Mouse (Mus musculus) A20 (cell line): ENCODE results near the gene L3mbtl4.
"Not testable (repeated sequence)": the region's sequence is repeated elsewhere in the genome, so short reads cannot be mapped to it uniquely, and the experiment has no call there.

Experiments
- DNase-seq: peaks from one replicate; pipeline ENCODE4 v3.0.0-alpha.2; 2011; ENCODE audit warnings: low read depth, low spot score

The L3mbtl4 gene

DNA sequence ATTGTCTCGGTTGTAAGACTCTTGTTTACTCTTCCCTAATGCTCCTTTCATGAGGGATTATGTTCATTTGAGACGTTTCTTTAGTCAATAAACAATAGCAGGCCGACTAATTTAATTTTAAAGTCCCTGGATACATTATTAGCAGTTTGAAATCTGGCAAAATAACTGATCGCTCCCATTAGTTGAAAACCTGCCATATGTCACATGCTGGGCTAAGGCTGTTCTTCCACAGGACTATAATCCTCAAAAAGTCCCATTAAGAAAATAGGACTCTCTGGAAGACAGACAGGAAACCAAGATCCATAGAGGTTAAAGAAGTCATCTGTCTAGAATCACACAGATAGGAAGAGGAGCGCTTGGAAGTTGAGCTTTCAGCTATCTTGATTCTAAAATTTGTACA lies 114.9 kb downstream of the L3mbtl4 start:
- DNase-seq = no peak

DNA sequence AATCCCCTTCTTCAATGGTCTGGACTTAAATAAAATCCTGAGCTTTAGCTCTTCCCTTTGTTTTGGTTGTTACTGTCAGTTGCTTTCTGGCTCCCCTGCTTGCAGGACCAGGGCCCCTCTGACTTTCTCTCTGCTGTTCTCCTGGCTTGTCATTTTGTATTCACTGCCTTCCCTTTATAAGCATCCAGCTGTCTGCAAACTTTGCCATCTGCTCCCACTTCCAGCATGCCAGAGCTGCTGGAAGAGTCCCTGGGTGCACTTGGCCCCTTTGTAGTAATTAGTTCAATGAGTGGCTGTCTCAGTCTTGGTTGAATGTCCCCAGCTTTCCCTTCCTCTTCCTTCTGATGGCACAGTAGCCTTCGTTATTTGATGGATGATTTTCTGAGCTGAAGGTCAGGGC lies 132.4 kb downstream of the L3mbtl4 start:
- DNase-seq = no peak

DNA sequence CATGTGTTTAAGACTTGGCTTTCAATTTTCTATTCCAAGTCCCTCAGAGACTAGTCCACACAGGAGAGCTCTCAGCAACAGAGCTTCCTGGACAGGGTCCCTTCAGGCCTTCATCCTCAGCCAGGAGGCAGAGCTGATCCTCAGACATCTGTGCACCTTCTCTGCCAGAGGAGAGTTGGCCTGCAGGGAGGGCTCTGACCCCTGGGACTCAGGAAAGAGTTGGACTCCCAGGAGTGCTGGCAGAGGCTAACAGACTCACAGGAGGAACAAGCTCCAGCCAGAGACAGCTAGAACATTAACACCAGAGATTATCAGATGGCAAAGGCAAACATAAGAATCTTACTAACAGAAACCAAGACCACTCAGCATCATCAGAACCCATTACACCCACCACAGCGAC lies 133.5 kb downstream of the L3mbtl4 start:
- not testable (repeated sequence) for DNase-seq

DNA sequence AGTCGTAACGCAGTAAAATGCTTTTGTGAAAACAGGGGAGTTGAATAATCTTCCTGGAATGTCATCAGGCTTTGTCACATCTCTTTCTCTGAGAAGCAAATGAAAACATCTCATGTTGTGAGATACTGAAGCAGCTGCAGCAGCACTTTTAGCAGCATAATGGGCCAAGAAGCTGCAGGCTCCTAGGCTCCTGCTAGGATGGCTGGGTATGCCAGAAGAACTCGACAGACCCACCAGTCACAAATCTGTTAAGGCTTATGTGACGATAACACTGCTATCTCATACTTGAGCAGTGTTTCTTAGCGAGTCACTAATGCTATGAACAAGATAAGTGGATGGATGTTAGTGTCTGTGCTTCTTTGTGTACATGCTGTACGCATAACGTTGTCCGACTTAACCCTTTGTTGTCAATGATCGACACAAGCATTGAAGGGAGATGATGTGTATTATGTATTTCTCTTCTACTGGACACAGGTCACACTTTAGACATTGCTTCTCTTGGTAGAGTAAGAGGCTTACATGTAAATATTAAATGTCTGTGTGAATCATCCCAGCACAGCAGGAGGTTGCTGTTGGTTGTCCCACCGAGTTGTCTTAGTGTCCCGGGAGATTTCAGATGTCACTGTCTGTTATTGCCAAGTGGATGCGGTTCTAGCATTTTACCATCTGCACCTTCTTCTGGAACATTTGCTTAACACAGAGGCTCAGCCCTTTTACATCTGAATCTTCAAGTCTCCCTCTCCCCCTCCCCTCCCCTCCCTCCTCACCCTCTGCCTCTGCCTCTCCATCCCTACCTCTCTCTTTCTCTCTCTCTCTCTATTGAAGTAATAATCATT lies 149.3 kb downstream of the L3mbtl4 start:
- DNase-seq = no peak

DNA sequence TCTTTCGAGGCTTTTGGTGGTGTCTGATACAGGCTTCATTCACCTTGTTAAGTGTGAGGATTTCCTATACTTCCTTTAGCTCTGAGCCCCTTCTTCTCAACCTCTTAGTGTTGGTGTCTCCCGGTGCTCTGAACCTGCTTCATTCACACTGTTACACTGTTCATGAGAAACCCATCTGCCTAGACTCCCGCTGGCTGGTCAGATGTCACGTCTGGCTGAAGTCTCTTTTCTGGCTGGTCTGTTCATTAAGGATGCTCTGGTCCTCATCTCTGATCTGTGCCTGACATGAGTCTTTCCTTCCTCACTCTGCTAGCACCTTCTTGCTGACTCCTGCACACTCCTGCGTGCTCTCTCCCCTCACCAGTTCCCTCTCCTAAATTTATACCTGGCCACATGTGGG lies 160.0 kb downstream of the L3mbtl4 start:
- no peak for DNase-seq

DNA sequence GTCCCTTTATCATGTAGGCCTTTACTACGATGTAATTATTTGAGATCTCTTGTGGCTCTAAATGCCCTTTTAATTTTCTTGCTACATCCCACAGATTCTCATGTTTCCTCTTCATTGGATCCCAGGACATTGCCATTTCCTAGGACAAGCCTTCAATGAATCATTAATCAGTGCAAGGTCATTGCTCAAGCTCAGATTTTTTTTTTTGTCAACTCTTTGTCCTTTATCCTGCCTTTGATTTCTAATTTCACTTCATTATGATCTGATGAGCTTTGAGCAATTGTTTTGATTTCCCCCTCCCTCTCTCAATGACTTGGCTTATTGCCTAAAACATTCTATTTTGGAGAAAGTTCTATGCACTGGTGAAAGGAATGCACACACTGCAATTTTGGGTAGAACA lies 177.3 kb downstream of the L3mbtl4 start:
- no peak for DNase-seq

DNA sequence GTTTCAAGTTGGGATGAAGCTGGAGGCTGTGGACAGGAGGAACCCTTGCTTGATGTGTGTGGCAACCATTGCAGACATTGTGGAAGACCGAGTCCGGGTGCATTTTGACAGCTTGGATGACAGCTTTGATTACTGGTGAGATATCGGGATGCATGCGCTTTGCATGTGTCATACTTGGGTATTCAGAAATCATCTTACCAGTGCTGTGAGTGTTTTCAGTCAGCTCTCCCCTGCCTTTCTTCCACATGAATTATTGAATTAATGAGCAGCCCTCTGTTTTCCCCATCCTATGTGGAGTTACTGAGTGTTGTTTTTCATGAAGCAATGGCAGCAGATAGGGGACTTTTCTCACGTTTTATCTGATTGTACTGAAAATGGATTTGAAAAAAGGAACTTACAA lies 187.9 kb downstream of the L3mbtl4 start:
- DNase-seq = no peak

DNA sequence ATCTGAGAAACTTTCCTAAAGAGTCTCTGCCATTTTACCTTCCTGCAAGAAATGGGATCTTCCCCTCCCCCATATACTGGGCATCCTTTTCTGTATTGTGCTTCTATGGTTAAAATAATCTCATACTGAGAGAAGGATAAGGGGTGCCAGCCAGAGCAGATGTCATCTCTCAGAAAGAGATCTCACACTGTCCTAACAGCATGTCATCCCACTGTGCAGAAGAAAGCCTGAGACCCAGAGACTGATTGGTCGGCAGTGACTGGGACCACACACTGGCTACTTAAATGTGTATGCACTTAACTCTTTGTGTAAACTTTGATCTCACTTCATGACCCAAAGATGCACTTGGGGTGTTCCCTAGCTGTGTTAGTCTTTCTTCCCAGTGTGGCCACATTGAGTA lies 193.7 kb downstream of the L3mbtl4 start:
- DNase-seq = no peak

DNA sequence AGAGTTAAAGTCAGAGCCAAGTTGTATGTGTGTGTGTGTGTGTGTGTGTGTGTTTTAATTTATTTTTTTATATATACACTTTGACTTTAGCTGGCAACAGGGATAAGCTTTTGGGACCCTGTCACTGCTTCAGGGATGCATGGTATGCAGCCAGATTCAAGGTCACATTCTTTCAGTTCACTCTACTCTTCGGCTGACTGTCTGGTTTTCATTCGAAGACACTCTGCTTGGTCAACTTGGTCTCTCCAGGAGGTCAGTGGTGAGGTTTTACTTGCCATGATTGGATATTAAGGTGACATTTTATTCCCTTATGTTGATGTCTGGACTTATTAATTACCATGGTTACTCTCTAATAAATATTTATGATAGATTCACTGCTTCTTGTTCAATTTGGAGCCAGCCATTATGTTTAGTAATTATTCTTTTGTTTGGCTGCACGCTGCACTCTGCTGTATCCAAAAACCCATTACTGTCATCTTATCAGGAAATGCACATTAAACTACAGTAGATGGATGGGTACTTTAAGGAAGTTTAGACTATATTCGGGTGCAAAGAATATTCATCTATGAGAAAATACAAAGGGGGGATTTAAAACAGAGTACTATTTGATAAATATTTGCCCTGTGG lies 216.6 kb downstream of the L3mbtl4 start:
- no peak for DNase-seq

DNA sequence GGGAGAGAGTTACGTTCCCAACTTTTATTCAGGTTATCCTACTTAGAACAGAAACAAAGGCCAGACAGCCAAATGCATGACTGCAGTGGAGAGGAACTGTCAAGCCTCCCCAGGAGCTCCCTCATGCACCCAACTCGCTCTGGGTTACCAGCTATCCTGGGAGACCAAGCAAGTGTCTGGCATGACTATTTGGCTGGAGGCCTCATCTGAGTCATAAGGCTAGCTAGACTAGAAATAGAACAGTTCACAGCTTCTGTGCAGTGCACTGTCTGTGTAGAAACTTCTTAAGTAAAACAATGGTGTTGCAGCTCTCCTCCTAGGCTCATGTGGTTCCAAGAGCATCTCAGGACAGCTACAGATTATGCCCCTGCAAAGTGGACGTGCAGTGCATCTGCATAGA lies 218.6 kb downstream of the L3mbtl4 start:
- no peak for DNase-seq

DNA sequence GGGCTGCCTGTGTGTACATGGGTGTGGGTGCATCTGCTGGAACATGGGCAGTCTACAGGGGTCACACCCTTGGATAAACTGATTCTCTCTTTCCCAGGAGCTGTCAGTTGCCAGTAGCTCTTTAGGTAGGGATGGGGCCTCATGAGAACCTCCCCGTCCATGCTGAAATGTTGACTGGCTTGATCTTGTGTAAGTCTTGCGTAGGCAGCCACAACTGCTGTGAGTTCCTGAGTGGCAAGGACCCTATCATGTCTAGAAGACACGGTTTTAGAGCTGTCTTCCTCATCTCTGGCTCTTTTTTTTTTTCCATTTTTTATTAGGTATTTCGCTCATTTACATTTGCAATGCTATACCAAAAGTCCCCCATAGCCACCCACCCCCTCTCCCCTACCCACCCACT lies 229.4 kb downstream of the L3mbtl4 start:
- not testable (repeated sequence) for DNase-seq

DNA sequence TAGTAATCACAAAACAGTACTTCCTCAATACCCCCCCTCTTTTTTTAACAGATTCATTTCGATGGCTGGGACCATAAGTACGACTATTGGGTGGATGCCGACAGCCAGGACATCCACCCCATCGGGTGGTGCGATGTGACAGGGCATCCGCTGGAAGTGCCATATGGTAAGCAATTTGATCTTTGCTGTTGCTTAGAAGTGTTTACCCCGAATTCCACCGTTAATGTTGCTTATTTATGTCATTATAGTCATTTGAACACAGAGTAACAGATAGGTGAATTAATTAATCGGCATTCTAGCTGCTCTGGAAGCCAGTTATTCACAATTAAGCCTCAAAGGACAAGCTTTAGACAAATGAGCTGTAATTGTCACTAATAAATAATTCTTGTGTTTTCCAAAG lies 286.1 kb downstream of the L3mbtl4 start:
- DNase-seq = no peak

DNA sequence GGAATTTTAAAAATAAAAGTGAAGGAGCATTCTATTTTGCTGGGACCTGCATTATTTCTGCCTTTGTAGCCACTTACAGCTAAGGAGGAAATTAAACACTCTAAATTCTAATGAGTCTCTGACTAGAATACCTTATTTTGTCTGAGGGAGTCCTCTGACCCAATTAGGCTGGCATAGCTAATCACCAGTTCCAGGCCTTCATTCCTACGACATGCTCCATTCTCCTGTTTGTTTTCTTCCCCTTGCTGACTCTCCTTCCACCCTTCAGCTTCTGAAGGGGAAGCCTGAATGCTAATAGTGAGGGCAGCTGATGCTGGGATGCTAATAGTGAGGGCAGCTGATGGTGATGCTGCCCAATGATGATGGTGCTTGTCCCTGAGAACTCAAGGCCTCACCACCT lies 286.7 kb downstream of the L3mbtl4 start:
- DNase-seq = no peak

DNA sequence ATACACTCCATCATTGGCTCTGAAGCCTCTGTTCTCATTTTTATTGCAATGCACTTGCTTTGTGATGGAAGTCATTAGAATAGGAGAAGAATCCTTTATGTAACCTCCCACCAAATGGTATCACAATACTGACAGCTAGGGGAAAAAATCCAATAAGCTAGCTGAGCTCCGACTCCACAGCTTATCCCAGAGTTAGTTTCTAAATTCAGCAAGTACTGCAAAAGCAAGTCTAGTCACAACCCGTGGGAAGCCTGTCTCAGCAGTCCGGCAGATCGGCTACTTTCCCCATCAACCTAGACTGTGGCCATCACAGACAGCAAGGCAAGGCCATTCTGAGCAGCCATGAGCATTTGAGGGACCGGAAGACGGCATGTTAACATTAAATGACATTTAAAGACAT lies 298.2 kb downstream of the L3mbtl4 start:
- DNase-seq = no peak

DNA sequence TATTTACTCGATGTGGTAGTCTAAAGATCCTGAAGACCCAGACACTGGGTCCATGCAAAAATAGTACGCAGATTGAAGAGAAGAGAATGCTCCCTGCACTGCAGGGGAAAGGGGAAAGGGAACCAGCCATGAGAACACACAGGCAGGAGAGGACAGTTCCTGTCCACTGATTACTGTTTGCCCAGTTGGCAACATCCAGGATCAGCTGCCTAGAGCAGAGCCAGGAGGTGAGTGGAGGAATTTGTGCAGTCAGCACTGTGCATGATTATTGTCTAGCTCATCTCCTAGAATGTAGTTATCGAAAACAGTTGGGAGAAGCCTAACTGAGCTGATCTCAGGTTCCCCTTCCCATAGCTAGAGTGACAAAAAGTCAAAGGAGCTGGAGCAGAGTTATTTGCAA lies 311.6 kb downstream of the L3mbtl4 start:
- no peak for DNase-seq

DNA sequence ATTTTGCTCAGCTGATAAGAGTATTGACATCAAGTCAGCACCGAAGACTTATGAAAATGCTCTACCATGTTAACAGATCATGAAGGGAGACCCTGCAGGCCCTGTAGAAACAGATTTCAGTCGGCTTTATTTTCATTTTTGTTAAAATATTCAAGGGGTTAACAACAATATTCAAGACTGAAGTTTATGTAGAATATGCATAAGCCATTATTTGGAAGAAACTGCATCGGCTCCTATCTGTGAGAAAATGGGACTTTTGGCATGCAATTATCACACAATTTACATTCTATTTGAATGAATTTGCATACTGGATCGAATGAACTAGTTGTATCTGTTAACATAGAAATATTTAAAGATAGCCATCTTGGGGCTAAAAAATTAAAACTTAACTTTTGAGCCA lies 318.0 kb downstream of the L3mbtl4 start:
- no peak for DNase-seq

DNA sequence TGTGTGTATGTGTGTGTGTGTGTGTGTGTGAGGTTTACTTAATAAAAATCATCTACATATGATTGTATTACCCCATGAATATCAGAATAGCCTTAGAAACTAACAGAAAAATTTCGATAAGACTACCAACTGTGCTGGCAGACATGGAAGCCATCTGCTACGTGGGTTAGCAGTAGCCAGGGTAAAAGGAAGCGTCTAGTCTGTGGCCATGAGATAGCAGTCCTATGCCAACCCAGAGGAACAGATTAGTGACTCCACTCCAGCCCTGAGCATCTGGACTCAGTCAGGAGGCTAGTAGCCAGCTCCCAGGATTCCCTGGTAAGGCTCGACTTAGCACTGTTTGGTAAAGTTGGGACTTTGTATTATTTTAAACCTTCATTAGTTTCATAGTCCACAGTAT lies 329.1 kb downstream of the L3mbtl4 start:
- no peak for DNase-seq

DNA sequence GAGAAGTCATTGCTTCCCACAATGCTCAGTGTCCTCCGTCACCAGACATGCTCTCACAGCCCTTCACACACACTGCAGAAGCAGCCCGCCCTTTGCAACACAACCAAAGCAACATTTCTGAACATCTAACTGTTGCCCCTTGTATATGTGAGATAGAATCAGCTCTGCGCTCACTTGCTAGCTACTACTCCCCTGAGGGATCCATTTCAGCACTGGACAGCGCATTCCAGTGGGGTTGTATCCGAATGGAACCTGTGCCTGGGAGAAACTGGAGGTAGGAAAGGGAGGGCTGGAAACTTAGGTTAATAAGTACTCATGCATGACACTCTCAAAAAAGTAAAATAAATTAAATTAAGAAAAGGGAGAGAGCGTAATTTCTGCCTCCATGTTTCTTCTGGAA lies 334.1 kb downstream of the L3mbtl4 start:
- no peak for DNase-seq

DNA sequence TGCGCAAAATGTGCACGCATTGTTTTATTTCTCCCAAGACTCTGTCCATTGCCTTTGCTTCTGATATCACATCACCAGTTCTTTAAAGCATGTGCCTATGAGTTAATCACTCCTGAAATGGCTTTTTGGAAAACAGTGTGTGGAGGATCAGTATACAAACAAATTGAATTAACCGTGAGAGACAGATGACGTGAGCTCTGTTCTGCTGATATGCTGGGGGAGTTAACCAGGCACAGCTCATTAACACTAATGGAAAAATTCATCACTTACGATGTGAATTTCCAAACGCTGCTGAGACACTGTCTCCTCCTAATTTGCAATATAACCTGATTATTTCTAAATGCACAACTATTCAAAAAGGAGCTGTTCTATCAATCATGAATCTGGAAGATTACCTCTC lies 337.6 kb downstream of the L3mbtl4 start:
- DNase-seq = no peak

DNA sequence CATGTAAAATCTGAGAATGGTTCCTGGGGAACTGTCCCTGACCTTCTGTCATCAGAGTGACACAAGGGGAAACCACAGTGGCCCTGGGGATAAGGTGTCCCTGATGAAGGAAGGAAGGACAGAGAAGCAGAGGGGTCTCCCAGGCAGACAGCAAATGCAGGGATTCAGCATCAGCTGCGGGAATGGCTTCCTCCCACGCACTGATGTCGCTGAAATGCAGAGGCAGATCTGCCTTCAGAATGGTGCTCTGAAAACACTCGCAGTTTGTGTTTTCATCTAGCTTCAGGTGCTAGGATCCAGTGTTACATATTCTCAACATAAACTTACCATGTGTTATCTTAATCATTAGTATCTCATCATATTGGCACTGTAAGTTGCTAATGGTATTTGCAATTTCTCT lies 351.7 kb downstream of the L3mbtl4 start:
- no peak for DNase-seq

DNA sequence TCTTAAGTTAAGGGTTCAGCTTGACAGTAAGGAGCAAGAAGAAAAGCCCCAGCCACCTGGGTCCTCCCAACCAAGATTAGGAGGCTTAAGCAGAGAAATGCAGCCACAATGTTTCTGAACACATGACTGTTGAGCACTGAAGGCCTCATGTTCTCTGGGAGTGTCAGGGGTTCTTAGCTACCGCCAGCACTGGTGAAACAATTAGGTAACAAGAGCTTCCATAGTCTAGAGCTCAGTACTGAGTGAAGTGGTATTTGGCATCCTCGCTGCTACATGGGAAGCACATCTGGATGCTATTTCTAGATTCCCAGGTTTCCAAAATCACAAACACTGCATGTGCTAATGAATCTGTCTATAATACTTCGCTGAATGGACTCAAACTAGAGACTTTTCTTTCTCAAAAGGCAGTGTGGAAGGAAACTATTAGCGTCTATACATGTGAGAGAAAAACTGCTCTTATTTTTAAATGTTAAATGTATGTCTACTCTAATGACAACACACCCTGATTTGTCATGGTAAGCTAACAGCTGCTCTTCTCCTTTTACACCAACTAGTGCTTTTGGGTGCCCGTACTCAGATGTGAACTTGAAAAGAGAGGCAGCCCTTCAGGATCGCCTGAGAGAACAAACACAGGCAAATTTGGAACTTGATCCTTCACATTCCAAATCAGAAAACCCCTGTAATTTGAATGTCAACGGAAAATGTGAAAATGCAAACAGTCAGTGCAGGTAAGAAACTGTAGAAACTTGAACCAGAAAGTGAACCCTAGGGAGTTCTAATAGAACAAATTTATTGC lies 356.2 kb downstream of the L3mbtl4 start:
- DNase-seq = no peak

DNA sequence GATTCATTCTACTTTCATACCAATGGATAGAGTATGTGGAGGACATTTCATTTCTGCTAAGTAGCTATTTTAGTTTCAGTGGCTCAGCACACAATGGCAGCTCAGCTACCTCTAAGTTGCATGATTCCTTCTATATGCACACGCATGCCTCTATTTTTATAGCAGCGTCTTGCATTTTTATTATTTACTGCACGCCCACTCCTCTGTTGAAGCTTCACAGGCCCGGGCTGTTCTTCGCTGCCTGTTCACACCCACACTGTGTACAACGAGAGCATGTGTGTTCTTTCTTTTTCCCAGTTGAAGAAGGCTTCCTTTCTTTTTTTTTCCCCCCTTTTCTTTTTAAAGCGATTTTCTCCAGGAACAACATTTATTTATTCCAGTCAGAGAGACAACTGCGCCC lies 357.8 kb downstream of the L3mbtl4 start:
- no peak for DNase-seq

DNA sequence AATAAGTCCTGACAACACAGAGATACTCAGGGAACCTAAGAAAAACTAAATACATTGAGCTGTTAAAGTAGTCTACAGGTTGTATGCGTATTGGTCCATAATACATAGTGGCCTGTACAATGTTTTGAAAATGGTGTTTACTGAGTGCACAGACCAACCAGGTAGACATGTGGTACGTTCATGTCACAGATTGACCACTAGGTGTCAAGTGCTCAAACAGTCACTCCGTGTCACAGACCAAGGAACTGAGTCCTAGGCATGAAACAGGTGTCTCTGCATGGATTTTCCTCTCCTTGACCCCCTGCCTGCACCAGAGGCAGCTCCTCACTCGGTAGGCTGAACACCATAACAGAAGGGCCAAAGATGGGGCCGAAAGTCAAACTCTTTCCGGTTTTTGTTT lies 366.6 kb downstream of the L3mbtl4 start:
- no peak for DNase-seq
